Mouse (Mus musculus): ENCODE data around the gene D330020A13Rik.
"Not testable (repeated sequence)": the region's sequence is repeated elsewhere in the genome, so short reads cannot be mapped to it uniquely, and the experiment has no call there.

Gene D330020A13Rik

GRCm38 (mm10) chr6:120296589-120296988 lies 2.4 kb downstream of the D330020A13Rik start:
- not testable (repeated sequence) for DNase-seq (ENCODE audit: low read depth, low spot score)

GRCm38 (mm10) chr6:120301137-120301536 lies 7.0 kb downstream of the D330020A13Rik start:
- peak; percentile 61 for DNase-seq (ENCODE audit: low read depth, low spot score)

GRCm38 (mm10) chr6:120302755-120303316 lies 8.7 kb downstream of the D330020A13Rik start:
- DNase-seq (ENCODE audit: low read depth, low spot score): no peak

GRCm38 (mm10) chr6:120306859-120307594 lies 12.9 kb downstream of the D330020A13Rik start:
- no peak for DNase-seq (ENCODE audit: low read depth, low spot score)

GRCm38 (mm10) chr6:120309338-120309737 lies 15.2 kb downstream of the D330020A13Rik start:
- DNase-seq (ENCODE audit: low read depth, low spot score): no peak

- no peak for DNase-seq (ENCODE audit: low read depth, low spot score)
Measured at GRCm38 (mm10) chr6:120309787-120310186, 15.6 kb downstream of the D330020A13Rik start.

GRCm38 (mm10) chr6:120312443-120312842 lies 18.3 kb downstream of the D330020A13Rik start:
- no peak for DNase-seq (ENCODE audit: low read depth, low spot score)

- no peak for DNase-seq (ENCODE audit: low read depth, low spot score)
Measured at GRCm38 (mm10) chr6:120318303-120318940, 24.3 kb downstream of the D330020A13Rik start.

- DNase-seq (ENCODE audit: low read depth, low spot score): no peak
Measured at GRCm38 (mm10) chr6:120319129-120319528, 25.0 kb downstream of the D330020A13Rik start.

- no peak for DNase-seq (ENCODE audit: low read depth, low spot score)
Measured at GRCm38 (mm10) chr6:120320369-120320768, 26.2 kb downstream of the D330020A13Rik start.

GRCm38 (mm10) chr6:120324295-120324927 lies 30.2 kb downstream of the D330020A13Rik start:
- DNase-seq (ENCODE audit: low read depth, low spot score): peak; percentile 71

- no peak for DNase-seq (ENCODE audit: low read depth, low spot score)
Measured at GRCm38 (mm10) chr6:120332351-120332750, 38.2 kb downstream of the D330020A13Rik start.

GRCm38 (mm10) chr6:120343992-120344391 lies 49.8 kb downstream of the D330020A13Rik start:
- DNase-seq (ENCODE audit: low read depth, low spot score): no peak

Measured in A20 (cell line).